Mouse (Mus musculus): ENCODE data around the gene 1700092M07Rik.

DNA sequence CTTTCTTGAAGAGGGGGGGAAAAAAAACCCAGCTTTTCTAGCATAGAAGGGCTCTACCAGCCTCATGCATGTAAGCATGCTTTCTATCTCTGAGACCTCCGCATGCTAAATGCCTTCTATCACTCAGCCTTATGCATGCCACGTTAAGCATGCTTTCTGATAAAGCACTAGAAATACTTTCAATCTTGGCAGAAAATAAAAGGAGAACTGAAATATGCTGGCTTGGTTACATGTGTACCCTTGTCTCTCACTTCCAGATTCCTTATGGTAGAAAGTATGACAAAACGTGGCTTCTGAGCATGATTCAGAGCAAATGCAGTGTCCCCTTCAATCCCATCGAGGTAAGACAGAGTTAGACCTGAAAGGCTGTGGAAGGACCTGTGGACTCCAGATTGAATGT, 22.8 kb downstream of the 1700092M07Rik start:
- TF ChIP-seq CTCF (IDR thresholded peaks at IDR 0.05): no peak
- no peak for TF ChIP-seq EP300 (IDR thresholded peaks at IDR 0.05)
